Mouse (Mus musculus): ENCODE data around the gene Vstm5. TPM values are rescaled to one million over a fixed set of nuclear protein-coding genes. Genes with fewer than 3 reads are reported as not detected.

The Vstm5 gene
- polyA plus RNA-seq, 1 experiment from 2014 or later, result 2.6 TPM

DNA sequence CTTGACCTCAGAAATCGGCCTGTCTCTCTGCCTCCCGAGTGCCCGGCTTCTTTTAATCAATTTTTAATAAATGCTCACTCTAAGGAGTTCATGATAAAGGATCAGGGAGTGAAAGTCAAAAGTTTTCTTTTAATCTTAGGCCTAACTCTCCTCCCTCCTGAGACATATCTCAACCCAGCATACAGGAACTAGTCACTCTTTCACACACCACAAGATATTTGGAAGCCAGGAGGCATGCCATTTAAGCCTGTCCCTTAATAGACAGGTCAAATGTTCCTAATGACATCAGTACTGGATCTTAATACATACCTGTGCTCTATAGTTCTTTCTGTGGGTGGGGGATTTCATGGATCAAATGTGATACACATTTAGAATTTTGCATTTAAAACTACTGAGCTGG lies 39.5 kb downstream of the Vstm5 start:
- H3K36me3 ChIP-seq (ENCODE audit: insufficient read depth, low read length), result peaks cover 5% of the 10 kb centered on the region
- H3K4me2 ChIP-seq (replicated peaks; ENCODE audit: low read depth, low read length), result no peak overlapping the region
- H3K9me3 ChIP-seq (ENCODE audit: low read length), result no peaks in the 10 kb centered on the region
- DNase-seq (ENCODE audit: low spot score) (no peak), ATAC-seq (no peak)
- no peak overlapping the region for H3K27ac ChIP-seq (ENCODE audit: low read length)
- no peak overlapping the region for H3K4me3 ChIP-seq (ENCODE audit: low read depth, low read length)
- WGBS, result 91% methylated on average over 3 of the region's 3 CpGs
- H3K27me3 ChIP-seq (replicated peaks; ENCODE audit: insufficient read depth, low read length), result no peaks in the 10 kb centered on the region
- H3K4me1 ChIP-seq (ENCODE audit: insufficient read depth, low read depth, low read length), result peaks cover 8% of the 10 kb centered on the region; the same call in 1 of the 2 replicates
- TF ChIP-seq CTCF (IDR thresholded peaks at IDR 0.05) (no peak), EP300 (IDR thresholded peaks at IDR 0.05) (no peak)
- no peak overlapping the region for H3K9ac ChIP-seq (replicated peaks; ENCODE audit: low read depth)

DNA sequence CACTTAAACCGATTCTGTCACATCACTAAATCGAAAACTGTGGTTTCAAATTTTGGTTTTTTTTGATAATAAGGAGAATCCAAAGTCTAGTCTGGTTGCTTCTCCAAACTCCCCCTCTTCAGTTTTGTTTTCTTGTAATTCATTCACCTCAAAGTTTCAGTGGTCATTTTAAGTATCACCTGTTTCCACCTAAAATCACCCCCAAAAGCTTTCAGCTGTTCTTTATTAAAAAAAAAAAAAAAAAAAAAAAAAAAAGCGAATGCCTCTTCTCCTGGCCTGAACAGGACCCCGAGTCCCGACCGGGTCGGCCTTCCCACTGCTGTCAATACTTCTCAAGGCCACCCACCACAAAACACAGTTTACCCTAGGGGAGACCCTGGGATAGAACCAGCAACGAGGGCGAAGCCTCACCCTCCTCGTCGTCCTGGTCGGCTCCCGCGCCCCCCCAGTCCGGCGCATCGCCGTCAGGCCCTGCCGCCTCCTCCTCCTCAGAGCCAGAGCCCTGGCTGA lies 40.3 kb downstream of the Vstm5 start:
- DNase-seq (ENCODE audit: low spot score) (no peak), ATAC-seq (no peak; the same call in 1 of the 2 replicates)
- Histone ChIP-seq H3K9me3 (ENCODE audit: low read length) (no peaks in the 10 kb centered on the region), H3K27ac (ENCODE audit: low read length) (peak overlapping the region; percentile 91), H3K4me2 (replicated peaks; ENCODE audit: low read depth, low read length) (peak overlapping the region; percentile 80), H3K4me3 (ENCODE audit: low read depth, low read length) (peak overlapping the region; percentile 85), H3K4me1 (ENCODE audit: insufficient read depth, low read depth, low read length) (peaks cover 8% of the 10 kb centered on the region; the same call in 1 of the 2 replicates), H3K27me3 (replicated peaks; ENCODE audit: insufficient read depth, low read length) (no peaks in the 10 kb centered on the region), H3K36me3 (ENCODE audit: insufficient read depth, low read length) (peaks cover 5% of the 10 kb centered on the region), H3K9ac (replicated peaks; ENCODE audit: low read depth) (peak overlapping the region; percentile 95)
- no peak for TF ChIP-seq CTCF (IDR thresholded peaks at IDR 0.05)
- TF ChIP-seq EP300 (IDR thresholded peaks at IDR 0.05), result no peak
- 9% methylated on average over 19 of the region's 19 CpGs for WGBS

DNA sequence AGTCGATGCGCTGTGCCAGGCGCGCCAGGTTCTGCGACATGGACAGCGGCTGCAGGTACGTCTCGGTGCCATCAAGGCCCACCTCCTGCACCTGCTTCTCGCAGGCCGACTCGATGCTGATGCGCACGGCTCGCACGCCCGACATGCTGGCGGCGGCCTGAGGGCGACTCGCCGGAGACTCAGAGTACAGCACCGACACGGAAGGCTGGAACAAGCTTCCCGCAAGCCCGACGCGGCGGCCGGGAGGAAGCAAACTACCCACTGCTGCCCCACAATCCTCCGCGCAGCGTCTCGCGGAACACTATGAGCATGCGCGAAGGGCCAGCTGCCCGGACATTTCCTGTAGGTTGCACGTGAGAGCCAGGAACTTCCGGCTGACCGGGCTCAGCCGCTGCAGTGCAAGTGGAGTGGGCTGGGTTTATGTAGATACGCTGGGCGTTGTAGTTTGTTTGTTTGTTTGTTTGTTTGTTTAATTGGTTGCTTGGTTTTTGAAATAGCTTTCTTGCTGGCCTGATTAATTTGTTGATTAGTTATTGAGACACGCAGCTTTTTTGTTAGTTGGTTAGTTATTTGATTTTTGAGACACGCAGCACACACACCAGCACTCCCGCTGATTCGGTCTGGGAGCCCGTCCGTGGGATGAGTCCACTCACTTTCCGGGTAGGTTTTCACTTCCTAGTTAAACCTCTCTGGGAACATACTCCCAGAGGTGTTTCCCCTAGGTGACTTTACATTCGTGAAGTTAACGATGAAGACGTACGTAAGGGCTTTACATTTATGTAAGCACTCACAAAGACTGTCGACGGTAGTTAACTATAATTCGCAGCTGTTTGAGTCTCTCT lies 41.0 kb downstream of the Vstm5 start, which contains the start of gene Med17:
Gene Med17 (minus strand): TSS at position 283 of the 842 bp plus-strand sequence.
- Histone ChIP-seq H3K36me3 (ENCODE audit: insufficient read depth, low read length) (peaks cover 2% of the 10 kb centered on the region), H3K9me3 (ENCODE audit: low read length) (no peaks in the 10 kb centered on the region), H3K9ac (replicated peaks; ENCODE audit: low read depth) (peak within 1 kb of the TSS; percentile 95), H3K27ac (ENCODE audit: low read length) (peak within 1 kb of the TSS; percentile 91), H3K27me3 (replicated peaks; ENCODE audit: insufficient read depth, low read length) (no peaks in the 10 kb centered on the region), H3K4me1 (ENCODE audit: insufficient read depth, low read depth, low read length) (peaks cover 8% of the 10 kb centered on the region; the same call in 1 of the 2 replicates), H3K4me3 (ENCODE audit: low read depth, low read length) (peak within 1 kb of the TSS; percentile 85), H3K4me2 (replicated peaks; ENCODE audit: low read depth, low read length) (peak within 1 kb of the TSS; percentile 80)
- TF ChIP-seq CTCF (IDR thresholded peaks at IDR 0.05) (0 out of 2 replicates have a peak, but pooled peaks have one; percentile 10), EP300 (IDR thresholded peaks at IDR 0.05) (no peak)
- under 1% methylated on average over 57 of the region's 57 CpGs for WGBS
- DNase-seq (ENCODE audit: low spot score) (peak; percentile 98), ATAC-seq (peak; percentile 99)

DNA sequence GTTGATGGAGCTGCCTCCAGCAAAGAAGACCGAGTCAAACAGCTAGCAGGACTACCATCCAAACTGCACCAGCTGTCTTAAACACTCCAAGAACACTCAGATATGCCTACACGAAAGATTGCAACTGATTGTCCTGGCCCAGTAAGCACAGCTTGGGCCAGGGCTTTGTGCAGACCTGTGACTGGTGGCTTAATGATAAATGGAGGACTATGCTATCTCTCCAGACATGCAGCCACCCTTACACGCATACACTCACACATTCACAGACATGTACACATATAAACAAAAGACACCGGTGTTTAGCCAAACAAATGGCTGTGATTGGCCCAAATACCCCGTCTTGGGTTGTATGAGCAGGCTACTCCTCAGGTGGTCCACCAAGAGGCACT lies 41.6 kb downstream of the Vstm5 start:
- H3K9ac ChIP-seq (replicated peaks; ENCODE audit: low read depth), result peak overlapping the region; percentile 35; the same call in 1 of the 2 replicates
- TF ChIP-seq CTCF (IDR thresholded peaks at IDR 0.05), result no peak
- no peak for TF ChIP-seq EP300 (IDR thresholded peaks at IDR 0.05)
- H3K36me3 ChIP-seq (ENCODE audit: insufficient read depth, low read length), result no peaks in the 10 kb centered on the region
- 39% methylated on average over 5 of the region's 5 CpGs for WGBS
- peak overlapping the region; percentile 58 for H3K27ac ChIP-seq (ENCODE audit: low read length)
- DNase-seq (ENCODE audit: low spot score) (peak; percentile 16), ATAC-seq (no peak)
- H3K9me3 ChIP-seq (ENCODE audit: low read length), result no peaks in the 10 kb centered on the region
- peaks cover 8% of the 10 kb centered on the region; the same call in 1 of the 2 replicates for H3K4me1 ChIP-seq (ENCODE audit: insufficient read depth, low read depth, low read length)
- H3K4me2 ChIP-seq (replicated peaks; ENCODE audit: low read depth, low read length), result peak overlapping the region; percentile 80
- H3K27me3 ChIP-seq (replicated peaks; ENCODE audit: insufficient read depth, low read length), result no peaks in the 10 kb centered on the region
- peak overlapping the region; percentile 85 for H3K4me3 ChIP-seq (ENCODE audit: low read depth, low read length)

DNA sequence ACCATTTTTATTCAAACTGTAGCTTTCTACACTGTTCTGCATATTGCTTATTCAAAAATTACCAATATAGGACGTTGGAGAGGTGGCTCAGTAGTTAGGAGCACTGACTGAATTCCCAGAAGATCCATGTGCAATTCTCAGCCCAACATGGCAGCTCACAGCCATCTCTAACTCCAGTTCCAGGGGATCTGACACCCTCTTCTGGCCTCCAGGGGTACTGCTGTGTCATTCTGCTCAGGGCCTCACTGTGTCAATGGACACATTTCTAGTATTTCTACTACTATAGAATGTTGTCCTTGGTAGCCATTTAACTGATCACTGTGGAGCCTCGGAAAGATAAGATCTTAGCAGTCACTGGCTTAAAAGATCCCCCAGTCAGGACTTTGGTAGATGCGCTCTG lies 46.6 kb downstream of the Vstm5 start:
- 68% methylated on average over 3 of the region's 3 CpGs for WGBS

DNA sequence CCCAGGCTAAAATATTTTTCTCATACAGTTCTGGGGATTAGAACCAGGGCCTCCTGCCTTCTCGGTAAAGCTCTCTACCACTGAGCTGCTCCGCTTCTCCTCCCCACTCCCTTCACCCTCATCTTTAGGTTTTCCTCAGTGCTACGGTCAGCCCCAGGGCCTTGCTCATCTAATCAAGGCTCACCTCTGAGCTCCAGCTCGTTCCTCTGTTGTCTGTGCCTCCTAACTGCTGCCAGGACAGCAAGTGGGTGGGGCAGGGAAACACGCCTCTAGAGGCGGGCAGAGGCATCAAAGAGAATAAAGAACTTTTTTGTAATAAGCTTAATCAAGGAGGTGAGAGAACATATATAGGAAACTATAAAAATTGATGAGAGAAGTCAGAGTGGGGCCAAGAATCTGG lies 49.0 kb downstream of the Vstm5 start:
- peaks cover 10% of the 10 kb centered on the region; the same call in 1 of the 2 replicates for H3K36me3 ChIP-seq (ENCODE audit: insufficient read depth, low read length)
- no peak overlapping the region for H3K9ac ChIP-seq (replicated peaks; ENCODE audit: low read depth)
- TF ChIP-seq CTCF (IDR thresholded peaks at IDR 0.05) (no peak), EP300 (IDR thresholded peaks at IDR 0.05) (no peak)
- no peak overlapping the region for H3K4me2 ChIP-seq (replicated peaks; ENCODE audit: low read depth, low read length)
- WGBS, result 72% methylated on average over 6 of the region's 6 CpGs
- no peaks in the 10 kb centered on the region for H3K4me1 ChIP-seq (ENCODE audit: insufficient read depth, low read depth, low read length)
- H3K4me3 ChIP-seq (ENCODE audit: low read depth, low read length), result no peak overlapping the region
- DNase-seq (ENCODE audit: low spot score) (no peak), ATAC-seq (no peak)
- no peak overlapping the region for H3K27ac ChIP-seq (ENCODE audit: low read length)
- no peaks in the 10 kb centered on the region for H3K27me3 ChIP-seq (replicated peaks; ENCODE audit: insufficient read depth, low read length)
- no peaks in the 10 kb centered on the region for H3K9me3 ChIP-seq (ENCODE audit: low read length)

More for the DNA sequence above, 46.6 kb downstream of the Vstm5 start:
- H3K36me3 ChIP-seq (ENCODE audit: insufficient read depth, low read length), result peaks cover 8% of the 10 kb centered on the region; the same call in 1 of the 2 replicates
- no peak overlapping the region for H3K9ac ChIP-seq (replicated peaks; ENCODE audit: low read depth)
- no peak overlapping the region for H3K27ac ChIP-seq (ENCODE audit: low read length)
- no peak overlapping the region for H3K4me3 ChIP-seq (ENCODE audit: low read depth, low read length)
- no peak overlapping the region for H3K4me2 ChIP-seq (replicated peaks; ENCODE audit: low read depth, low read length)
- no peaks in the 10 kb centered on the region for H3K9me3 ChIP-seq (ENCODE audit: low read length)
- ATAC-seq (no peak), DNase-seq (ENCODE audit: low spot score) (no peak)
- TF ChIP-seq EP300 (IDR thresholded peaks at IDR 0.05) (no peak), CTCF (IDR thresholded peaks at IDR 0.05) (peak; percentile 57)
- no peaks in the 10 kb centered on the region for H3K27me3 ChIP-seq (replicated peaks; ENCODE audit: insufficient read depth, low read length)
- H3K4me1 ChIP-seq (ENCODE audit: insufficient read depth, low read depth, low read length), result peaks cover 7% of the 10 kb centered on the region; the same call in 1 of the 2 replicates
